10 mouse cellular contexts compared by ENCODE assay signal in genomic region chr3:95987386-95988110, GRCm38 (mm10). TPM values are rescaled to one million over a fixed set of nuclear protein-coding genes. Genes with fewer than 3 reads are reported as not detected.
DNase-seq lines count a peak whose midpoint lies in the region; ATAC-seq and TF ChIP-seq lines count a peak whose summit lies in the region.
"Had no signal": no experiment of that assay in that cellular context is flagged by ENCODE, and none has a peak within 500 bp of the region (broad histone marks: within the 10 kb centered on the region; RNA-seq: fewer than 3 reads in every experiment).

No protein-coding gene starts in this region.

- H3K27ac ChIP-seq in heart, adult 2 months: peak overlapping the region; percentile 64
- H3K27ac ChIP-seq in embryonic facial prominence, embryonic 13.5 days: peak overlapping the region; percentile 93; the same call in 1 of the 2 replicates
- peak overlapping the region; percentile 100 for H3K27ac ChIP-seq in macrophage
- H3K27ac ChIP-seq in midbrain, embryonic 11.5 days (ENCODE audit: low read depth, low read length): no peak overlapping the region
- H3K27ac ChIP-seq: neural tube, embryonic 12.5 days had no signal

- peaks cover 30% of the 10 kb centered on the region for H3K4me1 ChIP-seq in heart, adult 2 months (ENCODE audit: control insufficient read depth, insufficient read depth, low read length)
- peaks cover 39% of the 10 kb centered on the region for H3K4me1 ChIP-seq in embryonic facial prominence, embryonic 13.5 days
- peaks cover 18% of the 10 kb centered on the region for H3K4me1 ChIP-seq in midbrain, embryonic 11.5 days (ENCODE audit: control insufficient read depth, insufficient read depth, low read length)

- DNase-seq in heart, adult 2 months: peak in 1 of 2 experiments; percentile 59
- DNase-seq in heart, adult 8-10 months (ENCODE audit: low spot score): no peak
- DNase-seq in B cell, adult 2 months: peak; percentile 79 to 85
- DNase-seq in thymus, postnatal 10 days (ENCODE audit: low spot score in 2 of 2): no peak
- no peak for DNase-seq in urinary bladder, postnatal 25 days (ENCODE audit: low spot score)
- no peak for DNase-seq in midbrain, embryonic 11.5 days (ENCODE audit: low spot score, missing footprints)
- DNase-seq: thymus, postnatal 14 days had no signal

- 58% methylated on average over 6 of the region's 6 CpGs for WGBS in heart, adult 2 months
- WGBS in embryonic facial prominence, embryonic 13.5 days: 72% methylated on average over 6 of the region's 6 CpGs
- 2% methylated on average over 6 of the region's 6 CpGs for whole genome bisulfite sequencing in macrophage (ENCODE audit: missing documents)
- 78% methylated on average over 6 of the region's 6 CpGs for WGBS in midbrain, embryonic 11.5 days

- no peak overlapping the region for H3K4me2 ChIP-seq in embryonic facial prominence, embryonic 13.5 days
- H3K4me2 ChIP-seq in midbrain, embryonic 11.5 days: no peak overlapping the region

- no peaks in the 10 kb centered on the region for H3K27me3 ChIP-seq in heart, adult 2 months (ENCODE audit: control insufficient read depth, insufficient read depth, low read length)
- H3K27me3 ChIP-seq in embryonic facial prominence, embryonic 13.5 days: no peaks in the 10 kb centered on the region
- no peaks in the 10 kb centered on the region for H3K27me3 ChIP-seq in midbrain, embryonic 11.5 days (ENCODE audit: control insufficient read depth, insufficient read depth, low read length)
- H3K27me3 ChIP-seq: neural tube, embryonic 12.5 days had no signal

- peaks cover 12% of the 10 kb centered on the region for H3K36me3 ChIP-seq in heart, adult 2 months (ENCODE audit: control insufficient read depth, insufficient read depth, low read length)
- peaks cover 54% of the 10 kb centered on the region for H3K36me3 ChIP-seq in embryonic facial prominence, embryonic 13.5 days
- H3K36me3 ChIP-seq in macrophage (ENCODE audit: inconsistent target): peaks cover 28% of the 10 kb centered on the region
- H3K36me3 ChIP-seq in midbrain, embryonic 11.5 days (ENCODE audit: control insufficient read depth, insufficient read depth, low read length): peaks cover 36% of the 10 kb centered on the region

- no peak for ATAC-seq in embryonic facial prominence, embryonic 13.5 days (ENCODE audit: insufficient number of reproducible peaks, insufficient read depth, low FRiP score, low TSS enrichment, low read depth)
- no peak for ATAC-seq in midbrain, embryonic 11.5 days (ENCODE audit: low FRiP score)

- H3K9ac ChIP-seq in heart, adult 2 months (ENCODE audit: low read depth, low read length): no peak overlapping the region
- H3K9ac ChIP-seq in embryonic facial prominence, embryonic 13.5 days: no peak overlapping the region
- no peak overlapping the region for H3K9ac ChIP-seq in midbrain, embryonic 11.5 days (ENCODE audit: low read length)
- H3K9ac ChIP-seq: neural tube, embryonic 12.5 days had no signal

- no peak for TF ChIP-seq EP300 in heart, adult 2 months (IDR thresholded peaks at IDR 0.05; ENCODE audit: insufficient read depth, low read depth, low read length)

- H3K4me3 ChIP-seq in heart, adult 2 months: no peak overlapping the region
- no peak overlapping the region for H3K4me3 ChIP-seq in embryonic facial prominence, embryonic 13.5 days
- H3K4me3 ChIP-seq in macrophage (ENCODE audit: inconsistent target): no peak overlapping the region
- H3K4me3 ChIP-seq in midbrain, embryonic 11.5 days (ENCODE audit: low read depth, low read length): no peak overlapping the region
- H3K4me3 ChIP-seq: neural tube, embryonic 12.5 days had no signal

- TF ChIP-seq POLR2A in heart, adult 2 months (IDR thresholded peaks at IDR 0.05; ENCODE audit: insufficient read depth, low read depth, low read length): 0 out of 2 replicates have a peak, but pooled peaks have one; percentile 9

- no peaks in the 10 kb centered on the region for H3K79me2 ChIP-seq in heart, adult 2 months (replicated peaks; ENCODE audit: control insufficient read depth, insufficient read depth, low read length)
- H3K79me2 ChIP-seq in macrophage (ENCODE audit: inconsistent target): peaks cover 32% of the 10 kb centered on the region

- intact Hi-C loops in heart, adult 2 months (cut with DNase I): no loop called here

- H3K9me3 ChIP-seq in embryonic facial prominence, embryonic 13.5 days: no peaks in the 10 kb centered on the region
- no peaks in the 10 kb centered on the region; the same call in 1 of the 2 replicates for H3K9me3 ChIP-seq in midbrain, embryonic 11.5 days (ENCODE audit: control insufficient read depth, low read length)
- H3K9me3 ChIP-seq: neural tube, embryonic 12.5 days had no signal

- 0 out of 2 replicates have a peak, but pooled peaks have one; percentile 0 for TF ChIP-seq CTCF in heart, adult 2 months (IDR thresholded peaks at IDR 0.05)

RNA-seq across cellular contexts. Expression of gene Plekho1, which starts 8.3 kb away (rescaled TPM):
- total RNA-seq in heart, adult 2 months (2021): 10 to 100 TPM; 65.4 to 67.5 TPM
- 82.8 and 110 TPM in 2 replicates for polyA plus RNA-seq in heart, adult 2 months (2012; rRNA removed)
- total RNA-seq in heart, adult 8-10 months (2022): 10 to 100 TPM; 55.7 to 68.3 (median 61.1) TPM
- polyA plus RNA-seq in embryonic facial prominence, embryonic 13.5 days (2015; fragmentation: Nextera tagmentation; extraction: Ambion mirVana): 41.2 and 47.7 TPM in 2 replicates
- 100 to 1,000 TPM; 115 to 354 (median 220) TPM for total RNA-seq in macrophage (2018; cell fraction: chromatin; rRNA removed)
- total RNA-seq in macrophage (2018; cell fraction: cytosol; rRNA removed): 100 to 1,000 TPM; 154 to 259 (median 208) TPM
- total RNA-seq in macrophage (2018; cell fraction: nucleus; rRNA removed): 100 to 1,000 TPM; 160 to 320 (median 230) TPM
- polyA plus RNA-seq in macrophage (2018): 189 to 264 TPM (median 249 TPM) in 3 replicates
- 62.9 and 70.7 TPM in 2 replicates for polyA plus RNA-seq in midbrain, embryonic 11.5 days (2014; fragmentation: Nextera tagmentation; extraction: Ambion mirVana)

RNA-seq across cellular contexts. Expression of gene Anp32e, which starts 58.5 kb away (rescaled TPM):
- total RNA-seq in heart, adult 2 months (2021): 10 to 100 TPM; 83.0 to 90.9 TPM
- polyA plus RNA-seq in heart, adult 2 months (2012; rRNA removed): 15.5 and 29.9 TPM in 2 replicates
- 10 to 100 TPM; 76.7 to 95.7 (median 82.9) TPM for total RNA-seq in heart, adult 8-10 months (2022)
- 241 and 251 TPM in 2 replicates for polyA plus RNA-seq in embryonic facial prominence, embryonic 13.5 days (2015; fragmentation: Nextera tagmentation; extraction: Ambion mirVana)
- total RNA-seq in macrophage (2018; cell fraction: chromatin; rRNA removed): 10 to 100 TPM in 16 of 26 experiments, 1 to 10 TPM in 10; 5.8 to 31.9 (median 11.0) TPM
- total RNA-seq in macrophage (2018; cell fraction: cytosol; rRNA removed): 10 to 100 TPM; 24.0 to 62.5 (median 37.7) TPM
- 10 to 100 TPM; 11.2 to 50.9 (median 18.7) TPM for total RNA-seq in macrophage (2018; cell fraction: nucleus; rRNA removed)
- 40.1 to 196 TPM (median 80.7 TPM) in 3 replicates for polyA plus RNA-seq in macrophage (2018)
- 149 and 151 TPM in 2 replicates for polyA plus RNA-seq in midbrain, embryonic 11.5 days (2014; fragmentation: Nextera tagmentation; extraction: Ambion mirVana)

Comparison
In these comparisons a context has a peak if more than half of its experiments do, and no peak if none do; other contexts are left out.
1. DNase-seq: peak in B cell, adult 2 months (2 of 2); none in heart, adult 8-10 months (single experiment), thymus, postnatal 10 days (0 of 2), urinary bladder, postnatal 25 days (single experiment) and midbrain, embryonic 11.5 days (single experiment).